Mouse (Mus musculus): ENCODE measurements at regions not wholly inside any gene's neighbourhood (a gene's known extent, or its start where the extent isn't known, plus 50 kb on each side); places are given as distances from the start of the nearest gene placed in this dataset.

DNA sequence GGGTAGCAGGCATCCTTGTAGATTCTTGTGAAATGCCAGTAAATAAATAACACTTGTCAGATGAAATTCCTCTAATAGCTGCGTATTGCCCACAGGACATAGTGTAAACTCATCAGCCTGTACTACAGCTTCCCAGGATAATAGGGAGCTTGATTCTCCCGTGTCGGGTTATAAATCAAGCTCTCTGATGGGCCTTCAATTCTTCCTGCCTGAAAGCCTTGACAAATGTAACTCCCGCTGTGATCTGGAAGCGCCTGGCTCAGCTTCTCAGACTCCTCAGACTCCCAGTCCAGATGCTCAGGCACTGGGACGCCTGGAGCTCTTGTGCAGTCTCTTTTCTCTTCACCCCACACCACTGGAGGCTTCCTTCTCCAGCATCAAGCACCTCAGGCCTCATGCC, 151.3 kb downstream of the Fam76b start:
- DNase-seq (ENCODE audit: low read depth, low spot score) = peak; percentile 17

DNA sequence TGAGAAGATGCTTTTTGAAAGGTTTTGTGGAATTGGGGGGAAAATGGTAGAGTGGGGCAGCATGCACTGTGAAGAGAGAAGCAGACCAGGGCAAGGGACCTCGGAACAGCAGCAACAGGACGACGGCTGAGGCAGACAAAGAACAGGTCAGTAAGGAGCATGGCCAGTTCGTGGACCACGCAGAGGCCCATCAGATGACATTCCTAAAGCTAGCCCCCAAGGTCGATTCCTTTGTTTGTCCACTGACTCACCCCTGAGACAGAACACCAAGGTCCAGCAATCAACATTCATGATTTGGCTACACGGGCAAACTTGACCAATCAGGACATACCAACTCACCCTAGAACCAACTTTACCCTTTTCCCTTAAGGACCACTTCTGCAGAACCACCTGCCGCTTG, 160.0 kb downstream of the Fam76b start:
- DNase-seq (ENCODE audit: low read depth, low spot score) = no peak

DNA sequence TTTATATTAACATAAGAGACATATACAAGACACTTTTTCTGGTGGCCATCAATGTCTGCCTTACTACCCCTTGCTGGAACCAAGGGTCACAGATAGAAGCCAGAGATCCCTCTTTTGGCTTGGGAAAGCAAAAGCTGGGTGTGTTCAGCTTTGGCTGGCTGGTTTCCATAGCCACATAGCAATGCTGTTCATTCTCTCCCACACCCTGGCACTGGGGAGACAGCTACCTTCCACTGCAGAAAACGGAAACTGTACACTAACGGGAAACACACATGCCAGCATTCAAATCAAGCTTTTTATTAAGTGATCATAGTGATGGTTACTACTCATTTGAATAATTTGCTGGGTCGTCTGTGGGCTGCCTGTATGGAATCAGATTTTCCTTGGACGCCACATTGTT, 161.4 kb downstream of the Fam76b start:
- no peak for DNase-seq (ENCODE audit: low read depth, low spot score)

DNA sequence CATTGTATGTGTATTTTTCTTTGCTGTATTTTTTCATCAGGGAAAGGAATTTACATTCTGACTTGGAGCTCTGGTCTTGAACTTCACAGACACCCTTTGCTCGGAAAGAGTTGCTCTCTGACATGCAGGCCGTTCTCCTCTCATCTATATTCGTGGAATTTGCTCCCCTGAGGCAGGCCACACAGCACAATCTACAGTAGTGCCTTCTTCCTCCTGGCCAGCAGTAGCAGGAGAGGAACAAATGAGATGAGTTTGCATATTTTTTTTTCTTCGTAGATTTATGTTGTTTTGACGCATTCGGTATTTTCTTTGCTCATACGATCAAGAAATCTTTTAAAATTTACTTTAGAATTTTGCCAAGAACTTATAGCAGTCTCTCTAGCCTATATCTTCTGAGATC, 163.4 kb downstream of the Fam76b start:
- no peak for DNase-seq (ENCODE audit: low read depth, low spot score)

DNA sequence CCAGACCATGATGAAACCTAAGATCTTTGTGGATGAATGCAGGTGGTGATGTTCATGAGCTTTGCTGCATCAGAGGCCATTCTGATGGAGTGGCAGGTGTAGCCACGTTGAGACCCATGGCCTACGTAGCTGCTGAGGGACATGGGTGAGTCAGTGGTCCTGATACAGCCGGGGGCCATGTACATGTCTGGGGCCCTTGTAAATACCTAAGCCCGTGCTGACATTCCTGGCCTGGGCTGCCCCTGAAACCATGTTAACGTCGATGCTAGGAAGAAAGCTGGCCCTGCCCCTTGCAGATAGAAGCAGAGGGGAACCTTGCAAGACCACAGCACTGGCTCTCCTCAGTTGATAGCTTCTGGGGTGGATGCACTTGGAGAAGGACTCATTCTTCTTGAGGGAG, 165.2 kb downstream of the Fam76b start:
- DNase-seq (ENCODE audit: low read depth, low spot score) = no peak

DNA sequence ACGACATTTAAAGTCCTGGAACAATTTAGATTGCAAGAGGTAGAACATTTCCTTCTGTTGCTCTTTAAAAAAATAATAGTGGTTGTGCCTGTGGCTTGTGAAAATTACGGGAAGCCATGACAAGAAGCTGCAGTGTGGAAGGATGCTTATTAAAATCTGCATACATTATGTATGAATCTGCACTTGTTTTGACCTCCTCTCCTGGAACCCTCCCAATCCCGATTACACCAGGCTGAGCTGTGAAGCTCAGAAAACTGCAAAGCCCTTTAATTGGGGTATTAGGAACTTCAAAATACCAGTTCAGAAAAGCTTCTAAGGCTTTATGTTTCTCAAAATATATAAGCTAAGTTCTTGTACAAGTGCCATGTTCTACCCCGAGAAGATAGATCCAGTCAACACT, 171.8 kb downstream of the Fam76b start:
- no peak for DNase-seq (ENCODE audit: low read depth, low spot score)

DNA sequence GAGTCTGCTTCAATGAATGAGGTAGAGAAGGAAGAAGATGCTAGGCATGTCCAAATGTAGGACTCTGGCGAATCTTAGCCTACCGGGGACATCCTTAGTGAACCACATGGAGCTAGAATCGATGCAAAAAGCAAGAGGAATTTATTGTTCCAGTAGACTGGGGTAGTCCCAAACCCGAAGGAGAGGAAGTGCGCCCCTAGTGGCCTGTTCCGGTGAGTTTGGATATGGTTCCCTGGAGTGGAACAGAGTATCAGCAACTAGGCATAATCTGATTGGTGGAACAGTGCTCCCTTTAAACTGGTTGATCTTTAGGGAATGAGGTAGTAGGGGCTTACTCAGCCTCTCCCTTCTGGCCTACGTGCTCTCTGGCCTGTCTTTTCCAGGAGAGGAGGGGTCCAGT, 174.0 kb downstream of the Fam76b start:
- DNase-seq (ENCODE audit: low read depth, low spot score) = no peak

DNA sequence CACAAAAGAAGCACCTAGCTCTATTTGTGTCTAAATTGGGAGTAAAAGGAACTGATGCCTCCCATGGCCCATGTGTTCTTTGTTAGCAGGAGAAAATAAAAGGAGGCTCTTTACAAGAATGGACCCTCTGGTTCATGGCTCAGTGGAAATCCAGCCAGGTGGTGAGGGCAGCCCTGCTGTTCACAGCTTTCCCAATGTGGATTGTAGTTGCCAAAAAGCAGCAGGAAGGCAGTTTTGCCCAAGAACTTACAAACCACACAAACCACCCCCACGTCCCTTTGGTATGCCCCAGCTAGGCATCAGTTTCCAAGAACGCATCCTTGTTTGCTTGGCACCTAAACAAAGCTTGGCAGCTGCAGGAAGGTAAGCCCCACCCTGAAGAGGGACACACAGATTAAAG, 174.7 kb downstream of the Fam76b start:
- DNase-seq (ENCODE audit: low read depth, low spot score) = no peak

DNA sequence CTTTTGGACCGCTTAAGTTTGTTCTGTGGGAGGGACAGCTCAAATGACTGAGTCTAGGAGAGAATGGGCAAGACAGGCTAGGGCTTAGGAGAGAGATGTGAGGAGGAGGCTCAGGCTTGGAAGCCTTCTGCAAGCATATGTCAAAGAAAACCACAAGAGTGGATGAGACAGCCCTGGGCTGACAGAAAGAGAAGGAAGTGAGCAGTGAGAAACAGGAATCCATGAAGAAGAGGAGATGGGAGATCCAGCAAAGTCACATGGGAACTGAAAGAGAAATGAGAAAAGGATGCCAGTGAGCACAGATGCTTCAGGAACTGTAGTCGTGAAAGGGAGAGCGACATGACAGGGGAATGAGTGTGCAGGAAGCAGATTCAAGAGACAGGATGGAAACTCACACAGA, 175.6 kb downstream of the Fam76b start:
- DNase-seq (ENCODE audit: low read depth, low spot score) = no peak

DNA sequence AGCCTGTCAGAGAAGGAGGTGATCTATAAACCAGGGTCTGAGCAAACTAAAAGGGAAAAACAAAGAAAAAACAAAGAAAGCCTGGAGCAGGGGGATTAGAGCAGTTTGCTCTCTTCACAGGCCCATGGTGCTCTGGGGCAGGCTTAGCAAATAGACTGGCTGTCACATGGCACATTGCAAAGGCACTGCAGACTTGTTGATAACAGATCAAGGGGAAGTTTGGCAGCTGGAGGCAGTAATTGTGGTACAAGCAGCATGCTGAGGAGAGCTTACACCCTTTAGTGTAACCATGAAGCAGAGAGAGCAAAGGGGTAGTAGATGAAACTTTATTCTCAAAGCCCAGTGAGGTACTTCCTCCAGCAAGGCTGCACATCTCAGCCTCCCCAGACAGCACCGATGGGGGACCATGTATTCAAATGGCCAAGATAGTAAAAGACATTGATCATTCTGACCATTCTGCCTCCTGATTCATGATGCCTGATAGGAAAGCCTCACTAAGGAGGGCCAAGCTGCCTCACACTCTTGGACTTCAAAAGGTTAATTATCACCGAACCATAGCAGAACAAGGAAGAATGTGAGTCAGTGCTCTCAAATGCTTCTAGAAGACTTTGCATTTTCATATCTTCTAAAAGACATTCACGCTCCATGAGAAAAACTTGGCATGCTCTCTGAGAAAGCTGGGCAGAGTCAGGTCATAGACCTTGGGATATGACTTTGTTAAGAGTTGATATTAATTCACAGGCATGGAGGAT, 178.9 kb downstream of the Fam76b start:
- DNase-seq (ENCODE audit: low read depth, low spot score) = no peak

DNA sequence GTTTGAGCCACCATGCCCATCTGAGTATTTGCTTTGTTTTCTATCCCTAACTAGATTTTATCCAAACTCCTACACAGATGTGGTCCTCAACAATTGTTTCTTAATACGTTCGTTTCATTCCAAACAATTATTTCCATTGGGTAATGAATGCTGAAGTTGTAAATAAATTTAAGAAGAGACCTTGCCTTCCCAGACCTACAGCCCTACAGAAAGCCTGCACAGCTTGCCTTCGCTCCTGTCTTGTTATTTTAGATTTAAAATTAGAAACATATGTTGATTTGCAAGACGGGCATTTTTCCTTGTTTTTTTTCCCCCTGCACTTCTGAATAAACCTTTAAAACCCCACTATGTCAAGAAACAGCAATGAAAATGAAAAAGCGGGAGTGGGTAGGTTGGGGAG, 181.9 kb downstream of the Fam76b start:
- no peak for DNase-seq (ENCODE audit: low read depth, low spot score)

DNA sequence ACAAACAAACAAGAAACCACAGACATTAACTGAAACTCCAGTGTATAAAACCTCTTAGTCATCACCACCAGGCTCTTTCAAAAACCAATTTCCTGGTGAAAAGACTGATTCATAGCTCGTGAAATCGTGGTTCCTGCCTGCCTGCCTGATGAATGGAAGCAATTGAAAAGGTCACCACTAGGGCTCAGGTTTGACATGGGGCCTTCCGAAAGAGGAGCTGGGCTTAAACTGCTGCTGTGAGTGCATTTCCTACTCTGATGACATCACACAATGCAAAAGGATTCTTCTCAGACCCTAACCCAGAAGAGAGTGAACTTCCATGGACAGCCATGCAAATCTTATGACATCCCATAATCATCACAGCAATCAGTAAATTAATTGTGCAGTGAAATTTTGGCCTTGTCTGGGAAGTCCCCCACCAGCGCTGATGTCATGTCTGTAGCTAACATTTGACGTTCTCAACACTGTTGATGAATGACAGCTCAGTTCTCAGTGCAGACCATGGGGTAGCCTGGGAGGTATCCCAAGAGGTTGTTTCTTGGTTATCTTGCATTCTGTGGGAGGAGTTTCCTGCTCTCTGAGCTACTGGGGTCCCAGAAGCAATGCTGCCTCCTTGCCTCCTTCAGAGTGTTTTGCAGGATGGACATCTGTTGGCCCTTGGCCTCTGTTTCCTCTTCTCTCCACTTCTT, 182.9 kb downstream of the Fam76b start:
- DNase-seq (ENCODE audit: low read depth, low spot score) = peak; percentile 27

DNA sequence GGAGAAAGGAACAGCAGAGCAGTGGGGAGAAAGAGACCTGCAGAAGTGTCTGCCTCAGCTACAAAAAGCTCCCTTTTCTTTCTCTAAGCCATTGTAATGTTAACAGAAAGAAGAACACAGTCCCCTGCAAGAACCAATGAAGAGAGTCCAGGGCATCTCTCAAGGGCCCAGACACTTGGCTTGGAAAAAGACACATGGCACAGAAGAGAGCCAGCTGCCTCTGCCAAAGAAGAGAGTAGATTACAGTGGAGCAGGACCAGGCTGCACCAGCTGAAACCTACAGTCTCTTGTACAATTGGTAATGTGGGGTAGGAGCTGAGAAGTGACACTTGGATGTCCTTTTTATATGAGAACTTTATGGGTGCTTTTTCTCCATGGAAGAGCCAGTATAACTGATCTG, 196.7 kb downstream of the Fam76b start:
- DNase-seq (ENCODE audit: low read depth, low spot score) = no peak

DNA sequence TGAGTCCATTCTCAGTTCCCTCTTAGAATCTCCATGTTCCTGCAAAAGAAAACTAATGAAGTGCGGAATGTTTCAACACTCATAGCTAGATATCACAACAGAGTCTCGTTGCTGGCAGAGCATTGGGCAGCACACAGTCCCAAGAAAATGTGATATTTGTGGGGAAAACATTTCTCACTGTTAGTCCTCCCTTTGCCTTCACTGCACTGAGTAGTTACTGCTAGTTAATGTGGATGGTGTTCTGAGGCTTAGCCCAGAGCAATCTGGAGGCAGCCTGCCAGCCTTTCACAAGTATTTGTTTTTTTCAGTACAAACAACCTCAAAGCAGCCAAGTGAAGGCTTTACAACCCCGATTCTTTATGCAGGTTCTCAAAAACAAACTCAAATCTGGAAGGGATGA, 197.2 kb downstream of the Fam76b start:
- no peak for DNase-seq (ENCODE audit: low read depth, low spot score)

DNA sequence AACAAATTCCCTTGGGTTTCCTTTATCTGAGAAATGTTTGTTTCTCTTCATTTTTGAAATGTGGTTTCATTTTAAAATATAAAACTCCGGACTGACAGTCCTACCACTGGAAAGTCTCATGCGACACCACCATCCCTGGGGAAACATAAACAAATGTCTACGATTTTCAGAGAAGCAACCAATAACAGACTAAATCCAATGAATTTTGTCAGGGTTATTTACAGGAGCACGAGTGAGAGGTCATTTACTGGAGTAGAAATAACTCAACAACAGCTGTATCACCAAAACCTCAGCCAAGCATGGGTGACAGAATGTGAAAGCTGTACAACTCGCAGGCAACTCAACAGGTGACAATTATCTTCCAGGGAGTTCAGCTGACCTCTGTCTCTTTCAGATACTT, 200.5 kb downstream of the Fam76b start:
- no peak for DNase-seq (ENCODE audit: low read depth, low spot score)

DNA sequence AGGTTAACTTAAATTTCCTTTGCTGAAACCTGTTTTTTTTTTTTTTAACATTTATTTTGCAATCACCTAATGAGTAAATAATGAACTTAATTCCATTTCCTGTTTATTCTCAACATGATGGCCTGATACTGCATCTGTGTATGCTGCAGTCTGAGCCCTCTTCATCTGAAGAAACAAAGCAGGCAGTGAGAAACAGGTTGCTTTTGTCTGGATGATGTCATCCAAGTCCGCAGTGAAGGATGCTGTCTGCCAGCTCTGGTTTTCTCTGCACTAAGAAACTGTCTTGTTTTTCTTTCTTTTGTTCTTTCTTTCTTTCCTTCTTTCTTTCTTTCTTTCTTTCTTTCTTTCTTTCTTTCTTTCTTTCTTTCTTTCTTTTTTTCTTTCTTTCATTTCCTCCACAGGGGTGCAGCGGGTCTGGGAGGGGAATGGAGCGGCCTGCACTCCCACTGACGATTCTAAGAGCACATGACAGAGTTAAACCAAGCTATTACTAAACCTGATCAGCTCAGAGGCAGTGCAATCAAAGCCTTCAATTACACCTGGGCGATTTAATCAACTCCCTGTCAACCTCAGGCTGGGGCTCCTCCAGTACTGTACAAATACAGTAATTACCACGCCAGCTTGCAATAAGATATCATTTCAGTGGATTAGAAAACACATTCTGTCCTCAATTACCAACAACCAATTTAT, 204.0 kb downstream of the Fam76b start:
- no peak for DNase-seq (ENCODE audit: low read depth, low spot score)

DNA sequence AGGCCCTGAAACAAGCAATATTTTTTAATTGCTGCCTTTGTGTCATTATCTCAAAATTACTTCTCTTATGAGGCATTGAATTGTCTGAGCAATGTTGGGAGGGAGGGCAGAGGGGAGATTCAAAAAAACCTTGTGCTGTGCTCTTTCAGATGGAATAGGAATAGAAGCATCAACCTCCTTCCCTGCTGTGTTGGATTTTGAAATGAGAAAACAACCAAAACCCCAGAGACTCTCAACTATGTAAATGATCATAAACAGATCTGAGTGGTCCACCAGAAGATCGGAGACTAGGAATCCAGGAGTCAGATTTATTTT, 204.5 kb downstream of the Fam76b start:
- DNase-seq (ENCODE audit: low read depth, low spot score) = no peak

DNA sequence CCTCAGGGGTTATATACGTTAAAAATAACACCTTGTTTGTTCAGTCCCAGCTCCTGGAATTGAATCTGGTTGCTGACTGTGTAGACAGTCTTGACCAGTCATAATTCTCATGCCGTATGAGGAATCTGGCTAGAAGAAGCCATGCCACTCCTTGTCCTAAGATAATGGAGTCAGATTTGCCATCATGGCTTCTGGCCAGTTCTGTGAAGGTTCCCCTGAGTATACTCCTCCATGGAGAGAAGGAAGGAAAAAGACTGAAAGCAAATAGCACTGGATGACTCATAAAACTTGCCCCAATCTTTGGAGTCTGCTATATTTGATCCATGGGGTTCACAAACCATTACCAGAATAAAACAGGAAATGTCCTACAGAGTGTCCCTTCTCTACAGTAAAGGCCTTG, 208.0 kb downstream of the Fam76b start:
- DNase-seq (ENCODE audit: low read depth, low spot score) = no peak

DNA sequence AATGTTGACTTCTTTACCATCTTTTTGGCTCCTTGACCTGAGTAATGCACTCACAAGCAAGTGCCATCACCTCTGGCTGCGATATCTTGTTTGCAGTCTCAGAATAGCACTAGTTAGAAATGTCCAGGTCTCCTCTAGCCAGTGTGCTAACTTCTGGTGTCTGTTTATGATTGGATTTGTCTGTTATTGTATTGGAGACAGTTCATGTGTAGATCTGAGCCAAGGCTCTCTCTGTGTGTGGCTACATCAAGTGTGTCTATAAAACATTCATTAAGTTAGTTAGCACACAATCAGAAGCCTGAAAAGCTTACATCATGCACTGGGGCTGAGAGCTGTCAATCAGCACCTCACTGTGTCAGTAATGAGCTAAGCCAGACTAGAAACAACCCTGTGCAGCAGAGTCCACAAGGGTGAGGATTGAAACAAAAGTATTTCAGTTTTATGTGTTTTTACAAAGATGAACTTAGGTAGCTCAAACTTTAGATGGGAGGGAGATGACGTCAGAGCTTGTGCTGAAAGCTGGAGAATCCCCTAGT, 214.5 kb downstream of the Fam76b start:
- no peak for DNase-seq (ENCODE audit: low read depth, low spot score)

DNA sequence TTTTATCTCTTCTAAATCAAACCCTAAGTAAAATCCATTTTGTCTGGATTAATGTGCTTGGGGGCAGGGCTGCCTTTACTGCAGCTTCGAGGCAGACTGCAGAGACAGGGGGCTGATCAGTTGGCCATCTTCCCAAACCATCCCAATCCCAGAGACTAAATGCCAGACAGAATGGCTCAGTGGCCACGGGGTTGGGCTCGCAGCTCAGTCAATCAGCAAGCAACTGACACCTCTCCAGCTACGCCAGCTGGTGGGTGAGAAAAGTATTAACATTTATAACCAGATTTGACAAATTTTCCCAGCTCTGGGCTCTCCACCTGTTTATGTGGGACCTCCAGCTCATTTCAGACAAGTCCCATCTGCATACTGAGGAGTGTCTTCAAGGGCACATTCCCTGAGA, 220.7 kb downstream of the Fam76b start:
- DNase-seq (ENCODE audit: low read depth, low spot score) = no peak

DNA sequence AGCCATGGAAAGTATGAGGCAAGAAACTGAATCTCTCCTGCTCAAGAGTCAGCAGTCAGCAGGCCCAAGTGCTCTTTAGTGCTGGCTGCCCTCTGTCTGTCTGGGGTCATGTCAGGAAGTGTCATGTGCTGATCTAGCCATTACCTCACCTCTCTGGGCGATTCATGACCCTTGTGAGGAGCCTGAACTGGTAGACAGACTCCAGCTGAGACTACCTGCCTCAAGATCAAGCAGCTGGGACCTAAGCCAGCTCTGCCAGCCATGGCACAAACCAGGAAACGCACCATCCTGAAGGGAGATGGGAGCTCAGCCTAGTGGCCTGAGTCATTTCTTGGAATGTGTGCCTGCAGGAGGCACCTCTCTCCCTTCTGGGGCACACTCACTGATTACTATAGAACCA, 221.2 kb upstream of the Sesn3 start:
- DNase-seq (ENCODE audit: low read depth, low spot score) = no peak

DNA sequence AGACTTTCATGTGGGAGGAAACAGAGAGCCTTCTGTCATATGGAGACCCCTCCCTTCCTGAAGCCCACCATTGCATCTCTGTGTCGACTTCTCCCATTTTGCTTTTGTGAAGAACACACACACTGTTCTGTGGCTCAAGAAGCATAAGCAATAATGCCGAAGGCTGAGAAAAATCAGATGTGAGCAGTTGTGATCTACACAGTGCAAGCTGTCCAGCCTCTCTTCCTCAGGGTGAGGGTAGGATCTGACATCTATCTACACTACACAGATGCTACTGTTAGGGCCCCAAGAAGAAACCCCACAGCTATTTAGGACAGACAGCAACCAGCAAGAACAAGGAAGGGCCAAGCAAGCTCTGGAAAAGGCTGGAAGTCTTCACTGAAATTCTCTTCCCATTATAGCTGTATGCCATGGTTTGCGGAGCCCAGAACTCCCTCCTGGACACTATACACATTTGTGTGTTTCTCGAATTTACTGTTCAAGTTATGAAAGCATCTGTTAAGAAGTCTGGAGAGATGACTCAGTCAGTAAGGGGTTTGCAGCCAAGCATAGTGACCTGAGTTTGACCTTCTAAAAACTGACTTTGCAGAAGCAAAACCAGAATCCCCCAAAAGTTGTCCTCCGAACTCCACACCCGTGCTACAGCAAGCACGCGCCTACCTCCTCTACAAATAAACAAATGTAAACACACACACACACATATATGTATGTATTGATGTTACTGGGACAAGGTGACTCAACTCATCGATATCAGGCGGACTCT, 218.3 kb upstream of the Sesn3 start:
- no peak for DNase-seq (ENCODE audit: low read depth, low spot score)
